In the genomic region with DNA sequence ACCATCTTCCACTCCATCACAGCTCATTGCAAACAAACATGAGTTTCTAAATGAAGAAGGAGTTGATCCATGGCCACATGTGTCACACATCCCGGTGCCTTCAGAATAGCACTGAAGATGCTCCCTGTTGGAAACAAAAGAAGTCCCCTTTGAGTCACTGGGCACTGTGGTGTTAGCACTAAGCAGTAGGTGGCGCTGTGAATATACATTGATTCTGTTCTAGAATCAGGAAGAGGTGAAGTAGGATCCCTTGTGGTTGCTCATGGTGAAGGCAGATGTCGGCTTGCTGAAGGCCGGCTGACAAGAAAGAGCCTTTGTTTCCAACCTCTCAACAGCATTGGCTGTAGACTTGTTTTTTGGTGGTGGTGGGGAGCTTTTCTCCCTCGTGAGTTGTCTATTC, we compare ENCODE assay signal across 9 mouse cellular contexts.
DNase-seq lines count a peak whose midpoint lies in the region; ATAC-seq lines count a peak whose summit lies in the region.
"Had no signal": no experiment of that assay in that cellular context is flagged by ENCODE, and none has a peak within 500 bp of the region (broad histone marks: within the 10 kb centered on the region; RNA-seq: fewer than 3 reads in every experiment).

No protein-coding gene starts in this region.

- no peaks in the 10 kb centered on the region for H3K4me1 ChIP-seq in limb, embryonic 11.5 days (ENCODE audit: control insufficient read depth, insufficient read depth, low read length)
- no peaks in the 10 kb centered on the region for H3K4me1 ChIP-seq in limb, embryonic 10.5 days
- H3K4me1 ChIP-seq in forebrain, embryonic 16.5 days (replicated peaks; ENCODE audit: control insufficient read depth, insufficient read depth, low read length): no peaks in the 10 kb centered on the region

- H3K9me3 ChIP-seq in limb, embryonic 11.5 days (ENCODE audit: control insufficient read depth, low read length): no peaks in the 10 kb centered on the region
- H3K9me3 ChIP-seq in limb, embryonic 10.5 days (replicated peaks): no peaks in the 10 kb centered on the region
- no peaks in the 10 kb centered on the region for H3K9me3 ChIP-seq in forebrain, embryonic 16.5 days (ENCODE audit: control insufficient read depth, low read length)

- H3K9ac ChIP-seq in limb, embryonic 11.5 days (ENCODE audit: low read length): no peak overlapping the region
- H3K9ac ChIP-seq in forebrain, embryonic 16.5 days (replicated peaks; ENCODE audit: low read depth, low read length): no peak overlapping the region

- H3K4me2 ChIP-seq in limb, embryonic 11.5 days (ENCODE audit: low read depth, severe bottlenecking): no peak overlapping the region
- no peak overlapping the region for H3K4me2 ChIP-seq in forebrain, embryonic 16.5 days (ENCODE audit: low read length)

- no peaks in the 10 kb centered on the region for H3K36me3 ChIP-seq in limb, embryonic 11.5 days (ENCODE audit: control insufficient read depth, insufficient read depth, low read length)
- no peaks in the 10 kb centered on the region for H3K36me3 ChIP-seq in limb, embryonic 10.5 days
- H3K36me3 ChIP-seq in forebrain, embryonic 16.5 days (ENCODE audit: control insufficient read depth, insufficient read depth): no peaks in the 10 kb centered on the region

- WGBS in limb, embryonic 11.5 days: 35% methylated on average over 5 of the region's 5 CpGs
- 41% methylated on average over 5 of the region's 5 CpGs for WGBS in limb, embryonic 10.5 days
- WGBS in forebrain, embryonic 16.5 days: 20% methylated on average over 5 of the region's 5 CpGs

- no peaks in the 10 kb centered on the region for H3K27me3 ChIP-seq in limb, embryonic 11.5 days (ENCODE audit: control insufficient read depth, insufficient read depth, low read length)
- H3K27me3 ChIP-seq in limb, embryonic 10.5 days (ENCODE audit: low read depth, poor library complexity, severe bottlenecking): no peaks in the 10 kb centered on the region
- no peaks in the 10 kb centered on the region for H3K27me3 ChIP-seq in forebrain, embryonic 16.5 days (replicated peaks; ENCODE audit: control insufficient read depth, insufficient read depth, low read length)

- DNase-seq in limb, embryonic 11.5 days (ENCODE audit: low spot score): peak; percentile 48
- DNase-seq in limb, embryonic 10.5 days (ENCODE audit: low spot score): no peak
- DNase-seq in MEL-GATA-1-ER (ENCODE audit: extremely low read depth, low read depth): peak; percentile 64
- DNase-seq in adrenal gland, postnatal 14 days: peak; percentile 67
- DNase-seq in left cerebral cortex, postnatal 14 days (ENCODE audit: low spot score in 2 of 2): peak; percentile 26 to 37
- peak; percentile 44 to 65 for DNase-seq in right cerebral cortex, adult 2 months (ENCODE audit: low spot score in 2 of 2)

- H3K27ac ChIP-seq in limb, embryonic 11.5 days (replicated peaks; ENCODE audit: low read depth, low read length): no peak overlapping the region
- H3K27ac ChIP-seq in limb, embryonic 10.5 days: no peak overlapping the region
- no peak overlapping the region for H3K27ac ChIP-seq in forebrain, embryonic 16.5 days (ENCODE audit: low read length)

- intact Hi-C loops in left cerebral cortex, postnatal 14 days (cut with DNase I): no loop called here

- no peak for ATAC-seq in limb, embryonic 11.5 days (ENCODE audit: insufficient number of reproducible peaks, low FRiP score, low TSS enrichment, low read depth)
- peak; percentile 97 for ATAC-seq in granulocyte monocyte progenitor cell, adult 5-6 weeks (replicated peaks; ENCODE audit: poor library complexity, severe bottlenecking)
- ATAC-seq in forebrain, embryonic 16.5 days: no peak

- H3K4me3 ChIP-seq in limb, embryonic 11.5 days (ENCODE audit: low read depth, low read length): no peak overlapping the region
- no peak overlapping the region for H3K4me3 ChIP-seq in limb, embryonic 10.5 days
- H3K4me3 ChIP-seq in forebrain, embryonic 16.5 days (replicated peaks; ENCODE audit: low read length): no peak overlapping the region
- H3K4me3 ChIP-seq: myocyte had no signal
